Comparison of ENCODE assay signal across 9 mouse cellular contexts in genomic region chr2:179877551-179878215, GRCm38 (mm10).
A peak's percentile ranks its signal among the peaks of the same experiment; 100 is the strongest.
DNase-seq lines count a peak whose midpoint lies in the region; ATAC-seq and TF ChIP-seq lines count a peak whose summit lies in the region.
"Had no signal": no experiment of that assay in that cellular context is flagged by ENCODE, and none has a peak within 500 bp of the region (broad histone marks: within the 10 kb centered on the region; RNA-seq: fewer than 3 reads in every experiment).

No protein-coding gene starts in this region.

- no peak overlapping the region for H3K9ac ChIP-seq in forebrain, embryonic 15.5 days (replicated peaks)
- no peak overlapping the region for H3K9ac ChIP-seq in neural tube, embryonic 15.5 days (replicated peaks)
- H3K9ac ChIP-seq in forebrain, postnatal 0 days, result no peak overlapping the region
- no peak overlapping the region for H3K9ac ChIP-seq in liver, embryonic 14.5 days (replicated peaks)
- H3K9ac ChIP-seq: neural tube, embryonic 13.5 days had no signal

- no peak for TF ChIP-seq EP300 in liver, embryonic 14.5 days (IDR thresholded peaks at IDR 0.05; ENCODE audit: low read depth)

- TF ChIP-seq CTCF in forebrain, postnatal 0 days (IDR thresholded peaks at IDR 0.05; ENCODE audit: low read depth), result peak; percentile 71
- TF ChIP-seq CTCF in liver, embryonic 14.5 days (IDR thresholded peaks at IDR 0.05; ENCODE audit: low read depth), result peak; percentile 71

- no peak overlapping the region for H3K27ac ChIP-seq in forebrain, embryonic 10.5 days
- no peak overlapping the region for H3K27ac ChIP-seq in forebrain, embryonic 15.5 days (replicated peaks)
- no peak overlapping the region for H3K27ac ChIP-seq in neural tube, embryonic 15.5 days (replicated peaks)
- no peak overlapping the region for H3K27ac ChIP-seq in forebrain, postnatal 0 days (ENCODE audit: low read depth, low read length)
- no peak overlapping the region for H3K27ac ChIP-seq in liver, embryonic 14.5 days
- H3K27ac ChIP-seq: neural tube, embryonic 13.5 days had no signal

- no peak for ATAC-seq in forebrain, embryonic 15.5 days (replicated peaks)
- ATAC-seq in neural tube, embryonic 15.5 days (ENCODE audit: low FRiP score), result no peak
- ATAC-seq in forebrain, postnatal 0 days, result no peak
- no peak for ATAC-seq in liver, embryonic 14.5 days (ENCODE audit: insufficient read depth)

- H3K27me3 ChIP-seq in forebrain, embryonic 10.5 days (ENCODE audit: poor library complexity, severe bottlenecking), result no peaks in the 10 kb centered on the region
- no peaks in the 10 kb centered on the region for H3K27me3 ChIP-seq in forebrain, embryonic 15.5 days
- no peaks in the 10 kb centered on the region for H3K27me3 ChIP-seq in neural tube, embryonic 15.5 days (replicated peaks)
- H3K27me3 ChIP-seq in forebrain, postnatal 0 days (ENCODE audit: insufficient read depth, low read length), result no peaks in the 10 kb centered on the region
- no peaks in the 10 kb centered on the region for H3K27me3 ChIP-seq in liver, embryonic 14.5 days (ENCODE audit: control insufficient read depth, insufficient read depth, low read length)
- H3K27me3 ChIP-seq: neural tube, embryonic 13.5 days had no signal

- 72% methylated on average over 9 of the region's 9 CpGs for WGBS in forebrain, embryonic 10.5 days
- WGBS in forebrain, embryonic 15.5 days, result 42% methylated on average over 9 of the region's 9 CpGs
- WGBS in neural tube, embryonic 15.5 days, result 61% methylated on average over 9 of the region's 9 CpGs
- 36% methylated on average over 9 of the region's 9 CpGs for WGBS in forebrain, postnatal 0 days
- WGBS in liver, embryonic 14.5 days (ENCODE audit: insufficient replicate concordance), result 56% methylated on average over 9 of the region's 9 CpGs

- H3K4me2 ChIP-seq in forebrain, embryonic 15.5 days (replicated peaks), result no peak overlapping the region
- H3K4me2 ChIP-seq in neural tube, embryonic 15.5 days, result no peak overlapping the region
- no peak overlapping the region for H3K4me2 ChIP-seq in forebrain, postnatal 0 days (ENCODE audit: low read depth)
- H3K4me2 ChIP-seq in liver, embryonic 14.5 days (ENCODE audit: low read depth), result no peak overlapping the region
- H3K4me2 ChIP-seq: neural tube, embryonic 13.5 days had no signal

- peak; percentile 50 for DNase-seq in forebrain, embryonic 10.5 days (ENCODE audit: extremely low spot score, low spot score)
- peak; percentile 48 for DNase-seq in neural tube, embryonic 10.5 days (ENCODE audit: extremely low spot score, low spot score)
- peak; percentile 56 for DNase-seq in adrenal gland, postnatal 14 days
- DNase-seq in forebrain, postnatal 0 days, result peak; percentile 63
- DNase-seq in liver, embryonic 14.5 days (ENCODE audit: low read depth in 3 of 3, low spot score in 3 of 3), result no peak
- DNase-seq in thymus, postnatal 4 days, result peak; percentile 78

- no peak overlapping the region for H3K4me3 ChIP-seq in forebrain, embryonic 10.5 days
- H3K4me3 ChIP-seq in forebrain, embryonic 15.5 days, result no peak overlapping the region
- no peak overlapping the region for H3K4me3 ChIP-seq in neural tube, embryonic 15.5 days (replicated peaks)
- H3K4me3 ChIP-seq in forebrain, postnatal 0 days (ENCODE audit: low read depth, low read length), result no peak overlapping the region
- H3K4me3 ChIP-seq in liver, embryonic 14.5 days (ENCODE audit: insufficient read depth in 1 of 2, low read depth in 2 of 2, low read length in 2 of 2), result no peak overlapping the region
- H3K4me3 ChIP-seq: neural tube, embryonic 13.5 days had no signal

- no peaks in the 10 kb centered on the region; the same call in 1 of the 2 replicates for H3K4me1 ChIP-seq in forebrain, embryonic 10.5 days
- peaks cover 7% of the 10 kb centered on the region for H3K4me1 ChIP-seq in forebrain, embryonic 15.5 days
- no peaks in the 10 kb centered on the region for H3K4me1 ChIP-seq in neural tube, embryonic 15.5 days
- no peaks in the 10 kb centered on the region for H3K4me1 ChIP-seq in forebrain, postnatal 0 days (ENCODE audit: insufficient read depth)
- no peaks in the 10 kb centered on the region for H3K4me1 ChIP-seq in liver, embryonic 14.5 days (replicated peaks; ENCODE audit: control insufficient read depth in 2 of 2, insufficient read depth in 2 of 2, low read length in 1 of 2)

- no peaks in the 10 kb centered on the region for H3K9me3 ChIP-seq in forebrain, embryonic 10.5 days
- H3K9me3 ChIP-seq in forebrain, embryonic 15.5 days, result no peaks in the 10 kb centered on the region
- no peaks in the 10 kb centered on the region for H3K9me3 ChIP-seq in neural tube, embryonic 15.5 days (replicated peaks)
- H3K9me3 ChIP-seq in forebrain, postnatal 0 days (ENCODE audit: low read length), result no peaks in the 10 kb centered on the region
- H3K9me3 ChIP-seq in liver, embryonic 14.5 days (ENCODE audit: control insufficient read depth, low read length), result no peaks in the 10 kb centered on the region
- H3K9me3 ChIP-seq: neural tube, embryonic 13.5 days had no signal

- 0 out of 2 replicates have a peak, but pooled peaks cover 3% of the 10 kb centered on the region for H3K36me3 ChIP-seq in forebrain, embryonic 10.5 days (replicated peaks)
- H3K36me3 ChIP-seq in forebrain, embryonic 15.5 days, result no peaks in the 10 kb centered on the region
- no peaks in the 10 kb centered on the region; the same call in none of the 2 replicates for H3K36me3 ChIP-seq in neural tube, embryonic 15.5 days
- H3K36me3 ChIP-seq in forebrain, postnatal 0 days (ENCODE audit: insufficient read depth), result no peaks in the 10 kb centered on the region
- H3K36me3 ChIP-seq in liver, embryonic 14.5 days (replicated peaks; ENCODE audit: control insufficient read depth, insufficient read depth, low read depth), result no peaks in the 10 kb centered on the region
- H3K36me3 ChIP-seq: neural tube, embryonic 13.5 days had no signal

Comparison
In these comparisons a context has a peak if more than half of its experiments do, and no peak if none do; other contexts are left out.
1. DNase-seq: peak in forebrain, embryonic 10.5 days (single experiment), neural tube, embryonic 10.5 days (single experiment), adrenal gland, postnatal 14 days (single experiment), forebrain, postnatal 0 days (single experiment) and thymus, postnatal 4 days (single experiment); none in liver, embryonic 14.5 days (0 of 3).